Mouse (Mus musculus) gastrocnemius, adult 8-10 months (tissue): ENCODE data around the gene Rpl13a. TPM values are rescaled to one million over a fixed set of nuclear protein-coding genes. Genes with fewer than 3 reads are reported as not detected.
"Not testable (repeated sequence)": the region's sequence is repeated elsewhere in the genome, so short reads cannot be mapped to it uniquely, and the experiment has no call there.

Experiments used
- DNase-seq, 2 experiments: peaks; one replicate each; pipeline ENCODE4 v3.0.0; 2022; ENCODE audit warnings: low spot score in 2 of 2
- total RNA-seq, 4 experiments: library from RNA; stranded (reverse); gene quantifications; 2 replicates each; pipeline ENCODE4 v1.2.4; 2022

Gene Rpl13a
- total RNA-seq, 4 experiments from 2014 or later, result 647 to 843 (median 690) TPM

DNA sequence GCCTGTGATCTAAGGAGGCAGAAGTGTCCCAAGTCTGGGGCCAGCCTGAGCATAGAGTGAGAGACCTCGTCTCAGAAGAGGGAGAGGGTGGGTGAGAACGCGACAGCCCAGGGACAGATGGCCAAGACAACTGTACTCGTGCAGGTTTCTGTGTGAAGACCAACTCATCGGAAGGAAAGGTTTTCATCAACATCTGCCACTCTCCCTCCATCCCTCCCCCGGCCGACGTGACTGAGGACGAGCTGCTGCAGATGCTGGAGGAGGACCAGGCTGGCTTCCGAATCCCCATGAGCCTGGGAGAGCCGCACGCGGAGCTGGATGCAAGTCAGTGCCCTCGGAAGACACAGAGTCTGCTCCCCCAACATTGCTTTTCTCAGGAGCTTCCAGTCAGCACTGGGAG lies 28.9 kb upstream of the Rpl13a start:
- DNase-seq, result no peak

DNA sequence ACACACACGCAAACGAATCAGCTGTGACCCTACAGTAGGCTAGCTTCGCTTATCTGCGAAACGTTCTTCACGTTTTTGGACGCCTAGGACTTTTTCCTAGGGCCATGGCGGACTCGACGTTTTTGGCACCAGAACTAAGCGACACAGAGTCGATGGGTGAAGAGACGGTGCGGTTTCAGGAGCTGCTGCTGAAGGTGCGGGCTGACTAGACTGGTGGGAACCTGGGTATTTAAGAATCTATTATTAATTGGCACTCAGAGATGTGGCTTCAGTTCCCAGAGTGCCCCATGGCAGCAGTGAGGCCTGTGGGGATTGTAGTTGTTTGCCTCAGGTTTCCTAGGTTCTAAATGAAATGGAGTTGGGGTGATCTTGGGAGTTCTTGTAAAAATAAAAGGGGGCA lies 27.6 kb upstream of the Rpl13a start:
- DNase-seq, result no peak

DNA sequence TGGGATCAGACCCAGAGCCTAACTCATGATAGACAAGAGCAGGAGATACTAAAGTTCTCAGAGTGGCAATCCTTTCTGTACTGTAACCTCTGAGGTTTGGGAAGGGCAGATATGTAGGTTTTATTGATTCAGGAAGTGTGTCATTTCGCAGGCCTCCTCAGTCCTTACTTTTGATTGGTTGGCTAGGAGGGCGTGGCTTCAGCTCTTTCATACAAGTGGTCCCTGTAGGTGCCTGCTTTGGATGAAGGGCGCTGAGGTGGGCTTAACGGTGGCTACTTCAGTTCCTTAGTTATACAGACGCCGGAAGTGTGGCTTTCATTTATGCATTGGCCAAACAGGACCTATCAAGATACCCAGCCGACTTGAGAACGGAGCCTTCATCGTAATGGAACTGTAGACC lies 27.0 kb upstream of the Rpl13a start:
- DNase-seq, result no peak

DNA sequence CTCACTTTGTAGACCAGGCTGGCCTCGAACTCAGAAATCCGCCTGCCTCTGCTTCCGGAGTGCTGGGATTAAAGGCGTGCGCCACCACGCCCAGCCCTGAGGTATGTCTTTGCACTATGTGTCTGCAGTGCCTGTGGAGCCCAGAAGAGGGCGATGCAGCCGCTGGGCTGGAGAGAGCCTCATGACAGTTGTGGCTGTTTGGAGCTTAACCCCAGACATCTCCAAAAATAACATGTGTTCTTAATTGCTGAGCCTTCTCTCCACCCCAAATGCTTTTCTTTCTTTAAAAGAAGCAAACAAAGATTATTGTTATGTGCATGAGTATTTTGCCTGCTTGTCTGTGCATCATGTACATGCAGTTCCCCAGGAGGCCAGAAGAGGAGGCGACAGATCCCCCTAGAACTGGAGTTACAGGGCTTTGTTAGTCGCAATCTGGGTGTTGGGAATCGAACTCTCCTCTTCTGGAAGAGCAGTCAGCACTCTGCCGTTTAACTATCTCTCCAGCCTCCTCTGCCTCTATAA lies 26.5 kb upstream of the Rpl13a start:
- peak; percentile 43 to 60 for DNase-seq

DNA sequence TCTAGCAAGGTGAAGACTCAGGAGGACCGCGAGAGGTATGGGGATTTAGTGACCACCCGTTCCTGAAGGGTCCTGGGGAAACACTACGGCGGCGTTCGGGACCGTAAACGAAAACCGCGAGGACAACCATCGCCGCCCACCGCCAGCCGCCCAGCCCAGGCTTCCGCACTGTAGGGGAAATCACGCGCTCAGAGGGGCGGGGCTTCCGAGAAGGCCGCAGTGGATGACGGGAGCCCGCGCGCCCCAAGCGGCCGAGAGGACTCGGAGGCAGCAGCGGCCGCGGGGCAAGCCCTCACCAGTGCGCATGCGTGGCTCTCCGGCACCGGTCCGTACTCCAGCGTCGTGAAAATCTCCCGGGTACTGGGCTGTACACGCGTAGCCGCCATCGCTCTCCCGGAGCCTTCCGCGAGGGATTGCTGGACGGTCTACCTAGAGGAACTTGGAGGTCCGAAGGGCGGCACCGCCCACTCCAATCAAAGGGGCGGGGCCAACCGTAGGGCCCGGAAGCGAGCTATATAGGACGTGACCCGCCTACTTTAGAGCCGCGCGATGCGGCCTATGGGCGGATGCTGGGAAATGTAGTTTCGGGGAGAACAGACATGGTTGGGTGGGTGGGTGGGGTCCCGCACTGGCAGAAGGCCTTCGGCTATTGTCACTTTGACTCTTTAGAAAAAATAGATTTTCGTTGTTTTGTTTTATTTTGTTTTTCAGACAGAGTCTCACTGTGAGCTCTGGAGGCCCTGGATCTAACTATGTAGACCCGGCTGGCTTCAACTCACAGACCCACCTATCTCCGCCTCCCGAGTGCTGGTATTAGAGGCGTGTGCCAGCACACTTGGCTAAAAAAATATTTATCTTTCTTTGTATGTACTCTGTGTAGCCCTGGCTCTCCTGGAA lies 25.8 kb upstream of the Rpl13a start, which contains the start of the genes Pih1d1 and Aldh16a1:
Gene Pih1d1 (plus strand): TSS at position 208 of the 897 bp plus-strand sequence.
Gene Aldh16a1 (minus strand): TSS at position 489 of the 897 bp plus-strand sequence.
- peak; percentile 97 for DNase-seq

DNA sequence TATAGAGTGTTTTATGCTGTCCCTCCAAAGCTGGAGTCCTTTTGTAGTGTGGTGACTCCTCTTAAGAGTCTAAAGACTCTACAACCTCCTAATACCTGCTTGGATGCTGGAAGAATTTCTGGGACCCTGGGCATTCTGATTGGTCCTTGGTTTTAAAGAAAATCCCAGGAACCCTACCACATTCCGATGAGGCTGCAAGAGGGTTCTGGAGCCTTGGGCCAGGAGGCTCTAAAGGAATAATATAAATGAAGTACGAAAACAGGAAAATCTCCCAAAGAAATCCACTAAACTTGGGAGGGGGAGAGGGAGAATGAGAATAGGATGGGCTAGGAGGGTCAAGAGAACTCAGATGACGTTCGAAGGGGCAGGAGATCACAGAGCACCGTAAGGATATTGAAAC lies 25.0 kb upstream of the Rpl13a start:
- no peak for DNase-seq

DNA sequence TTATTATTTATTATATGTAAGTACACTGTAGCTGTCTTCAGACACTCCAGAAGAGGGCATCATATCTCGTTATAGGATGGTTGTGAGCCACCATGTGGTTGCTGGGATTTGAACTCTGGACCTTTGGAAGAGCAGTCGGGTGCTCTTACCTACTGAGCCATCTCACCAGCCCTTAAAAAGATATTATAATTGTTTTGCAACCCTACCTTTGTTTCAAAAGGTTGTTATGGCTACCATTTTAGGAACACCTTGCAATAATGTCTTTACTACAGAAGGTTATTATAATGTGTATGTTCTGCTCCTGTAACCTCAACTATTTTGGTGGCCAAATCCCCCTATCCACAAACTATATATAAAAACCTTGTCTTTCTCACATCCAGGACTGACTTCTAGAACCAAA lies 24.5 kb upstream of the Rpl13a start:
- DNase-seq, result not testable (repeated sequence)

DNA sequence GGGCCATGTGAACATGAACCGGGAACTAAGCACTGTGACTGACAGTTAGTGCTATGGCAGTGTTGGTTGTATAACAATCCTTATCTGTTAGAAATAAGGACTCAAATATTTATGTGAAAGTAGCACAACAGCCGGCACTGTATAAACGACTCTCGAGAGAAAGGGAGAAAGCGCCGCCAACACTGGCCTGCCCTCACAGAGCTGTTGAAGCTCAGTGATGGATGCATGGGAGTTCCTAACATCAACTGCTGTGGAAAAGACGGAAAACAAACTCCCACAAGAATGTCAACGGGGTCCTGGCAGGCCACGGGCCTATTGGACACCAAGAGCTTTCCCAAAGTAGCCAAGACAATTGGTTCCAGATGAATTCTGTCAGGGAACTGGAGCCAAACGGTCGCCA lies 22.7 kb upstream of the Rpl13a start:
- peak; percentile 44 to 54 for DNase-seq

DNA sequence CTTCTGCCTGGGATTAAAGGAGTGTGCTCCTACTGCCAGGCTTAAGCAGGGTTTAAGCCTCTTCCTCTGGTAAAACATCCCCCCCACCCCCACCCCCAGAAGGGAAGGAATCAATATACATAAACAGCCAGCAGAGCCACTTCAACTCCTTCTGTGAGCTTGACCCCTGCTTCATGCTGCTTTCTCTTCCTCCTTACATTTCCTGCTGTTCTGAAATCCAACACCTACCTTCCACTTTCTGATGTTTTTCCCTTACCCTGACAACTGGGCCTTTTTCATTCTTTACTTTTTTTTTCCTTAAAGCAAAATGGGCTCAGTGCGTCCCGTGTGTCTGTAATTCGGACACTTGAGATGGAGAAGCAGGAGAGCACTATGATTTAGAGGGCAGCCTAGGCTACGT lies 21.8 kb upstream of the Rpl13a start:
- no peak for DNase-seq

DNA sequence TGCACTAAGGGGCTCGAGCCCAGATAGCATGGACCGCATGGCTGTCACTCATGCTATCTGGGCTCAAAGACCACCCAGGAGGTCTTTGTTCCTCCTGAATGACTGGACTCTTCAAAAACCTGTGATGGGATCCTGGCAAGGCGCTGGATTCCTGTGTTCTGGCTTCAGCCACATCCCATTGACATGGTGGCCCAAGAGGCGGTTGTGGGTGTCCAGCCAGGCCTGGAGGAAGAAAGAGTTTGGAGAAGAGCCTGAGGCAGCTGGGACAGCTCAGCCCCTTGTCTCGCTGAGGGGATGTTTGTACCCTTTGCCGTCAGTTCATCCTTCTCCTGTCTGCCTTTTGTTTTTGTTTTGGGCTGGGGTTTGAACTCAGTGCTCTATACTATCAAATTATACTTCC lies 21.0 kb upstream of the Rpl13a start:
- DNase-seq, result no peak

DNA sequence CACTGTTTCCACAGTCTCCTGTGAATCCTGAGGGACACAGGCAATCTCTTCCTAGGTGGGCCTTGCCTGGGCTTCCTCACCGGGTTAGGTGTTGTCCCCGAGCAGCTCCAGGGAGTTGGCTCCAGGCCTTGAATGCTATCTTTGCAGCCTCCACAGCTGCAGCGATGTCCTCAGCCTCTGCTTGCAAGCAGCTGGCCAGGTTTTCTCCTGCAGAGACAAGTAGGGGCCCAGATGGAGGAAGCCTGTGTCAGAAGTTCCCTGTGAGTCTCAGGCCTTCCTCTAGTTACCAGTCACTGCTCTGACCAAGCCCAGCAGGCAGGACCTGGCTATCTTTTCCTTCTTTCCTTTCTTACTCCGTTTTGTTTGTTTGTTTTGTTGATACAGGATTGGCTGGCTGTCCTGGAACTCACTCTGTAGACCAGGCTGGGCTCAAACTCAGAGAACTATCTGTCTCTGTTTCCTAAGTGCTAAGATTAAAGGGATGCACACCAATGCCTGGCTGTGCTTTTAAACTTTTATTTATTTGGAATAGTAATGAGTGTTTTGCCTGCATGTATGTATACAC lies 20.1 kb upstream of the Rpl13a start:
- DNase-seq, result no peak

DNA sequence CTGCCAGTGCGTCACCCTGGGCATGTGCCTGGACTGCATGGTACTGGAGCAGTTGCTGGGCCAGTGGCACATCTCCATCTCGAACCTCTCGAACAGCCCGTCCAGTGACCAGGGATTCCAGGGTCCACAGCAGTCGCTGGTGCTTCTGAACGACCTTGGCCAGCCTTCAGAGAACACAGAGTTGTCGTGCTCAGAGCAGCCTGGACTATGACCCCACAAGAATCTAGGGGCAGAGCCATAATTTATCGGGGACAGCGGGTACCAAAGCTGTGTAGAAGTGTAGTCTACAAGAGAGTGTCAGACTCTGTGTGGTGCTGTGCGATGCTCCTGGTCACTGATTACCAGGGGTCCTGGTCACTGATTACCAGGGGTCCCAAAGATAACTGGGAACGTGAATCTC lies 19.3 kb upstream of the Rpl13a start:
- DNase-seq, result no peak

DNA sequence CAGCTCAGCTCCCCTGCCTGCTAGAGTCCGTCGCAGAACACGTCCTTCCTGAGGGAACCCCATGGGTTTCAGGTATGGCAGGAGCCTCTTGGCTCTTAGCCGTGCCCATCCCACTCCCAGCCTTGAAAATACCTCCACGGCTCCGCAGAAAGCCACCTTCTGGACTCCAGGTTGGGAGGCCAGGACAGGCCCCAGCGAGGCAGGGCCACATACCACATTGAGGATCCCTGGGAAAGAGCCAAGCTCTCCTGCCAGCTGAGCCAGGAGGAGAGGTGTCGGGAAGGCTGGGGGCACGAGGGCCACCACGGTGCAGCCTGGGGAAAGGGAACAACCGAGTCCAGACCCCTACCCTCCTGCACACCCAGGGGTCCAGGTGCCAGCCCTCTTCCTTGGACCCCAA lies 18.7 kb upstream of the Rpl13a start:
- DNase-seq, result no peak

DNA sequence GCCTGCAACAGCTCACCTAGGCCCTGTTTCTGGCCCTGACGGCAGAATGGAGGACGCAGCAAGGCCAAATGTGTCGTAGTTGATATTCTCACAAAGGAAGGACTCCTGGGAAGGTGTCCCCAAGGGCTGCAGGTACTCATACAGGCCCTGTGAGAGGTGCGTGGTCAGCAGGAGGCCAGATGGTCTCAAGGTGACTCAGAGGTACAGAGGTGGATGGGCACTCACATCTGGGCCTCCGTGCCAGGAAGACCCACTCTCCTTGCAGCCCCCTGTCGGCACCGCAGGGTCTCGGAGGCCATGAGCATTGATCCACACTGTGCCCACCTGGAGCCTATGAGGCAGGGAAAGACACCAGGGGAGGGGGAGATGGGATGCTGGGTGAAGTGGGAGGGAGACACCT lies 16.9 kb upstream of the Rpl13a start:
- no peak for DNase-seq

DNA sequence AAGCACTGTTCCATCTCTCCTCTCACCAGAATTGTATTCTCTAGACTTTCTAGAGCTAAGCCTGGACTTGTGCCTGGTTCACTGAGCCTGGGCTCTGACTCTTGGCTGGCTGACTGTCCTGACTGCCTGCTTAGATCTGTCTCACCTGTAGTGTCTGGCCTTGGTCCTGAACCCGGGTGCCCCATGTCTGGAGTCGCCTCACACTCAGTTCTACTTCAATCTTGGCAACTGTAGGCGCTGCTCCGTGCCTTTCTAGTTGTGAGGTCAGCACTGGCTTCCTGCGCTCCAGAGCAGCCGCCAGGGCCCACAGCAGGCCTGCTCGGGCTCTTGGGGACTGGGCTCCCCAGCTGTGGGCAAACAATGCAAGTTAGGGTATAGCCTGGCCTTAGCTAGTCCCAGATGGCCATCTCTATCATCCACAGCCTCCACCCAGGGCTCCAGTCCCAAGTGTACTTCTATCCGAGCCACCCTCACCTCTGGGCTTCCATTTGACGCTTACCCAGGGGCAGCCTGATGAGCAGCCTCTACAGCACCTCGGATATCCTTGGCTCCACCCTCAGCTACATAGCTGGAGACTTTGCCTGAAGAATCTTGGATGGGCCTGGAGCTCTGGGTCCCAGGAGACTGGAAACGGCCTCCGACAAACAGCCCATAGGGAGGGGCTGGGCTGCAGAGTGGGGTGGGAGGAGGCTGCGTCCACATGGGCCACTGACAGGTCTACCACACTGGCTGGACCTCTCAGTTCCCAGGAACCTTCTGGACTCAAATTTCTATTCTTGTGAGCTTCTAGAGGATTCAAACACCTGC lies 16.0 kb upstream of the Rpl13a start:
- DNase-seq, result no peak

DNA sequence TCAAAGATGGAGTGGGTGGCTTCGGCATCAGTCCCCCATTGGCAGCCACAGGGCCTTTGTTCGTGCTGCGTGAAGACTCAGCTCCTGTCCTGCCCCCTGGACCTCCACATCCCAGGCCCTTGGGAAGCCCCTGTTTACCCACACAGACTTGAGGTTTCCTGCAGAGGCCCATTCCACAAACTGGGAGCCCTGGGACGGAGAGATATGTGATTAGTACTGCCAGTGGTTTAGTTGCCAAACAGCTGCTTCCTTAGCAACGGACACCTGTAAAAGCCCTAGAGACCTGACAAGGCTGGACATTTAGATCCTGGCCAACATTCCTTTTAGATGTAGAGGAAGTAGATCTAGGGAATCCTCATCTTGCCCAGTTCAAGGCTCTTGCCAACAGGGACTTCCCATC lies 13.4 kb upstream of the Rpl13a start:
- DNase-seq, result no peak

DNA sequence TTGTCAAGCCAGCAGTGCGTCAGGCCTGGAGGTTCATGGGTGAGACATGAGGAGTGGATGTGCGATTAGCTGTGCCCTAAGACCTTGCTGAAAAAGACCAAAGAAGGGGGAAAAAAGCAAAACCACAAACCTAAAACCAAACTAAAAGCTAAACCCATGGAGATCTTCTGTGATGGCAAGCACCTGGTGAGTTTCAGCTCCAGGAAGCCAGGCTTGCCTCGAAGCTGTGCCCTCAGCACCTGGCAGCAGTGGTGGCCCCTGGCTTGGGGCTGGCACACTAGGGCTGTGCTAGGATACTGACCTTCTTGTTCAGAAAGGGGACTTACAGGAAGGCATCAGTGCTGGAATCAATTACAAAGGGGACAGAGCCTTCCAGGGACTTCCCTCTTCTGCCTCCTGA lies 12.8 kb upstream of the Rpl13a start:
- no peak for DNase-seq

DNA sequence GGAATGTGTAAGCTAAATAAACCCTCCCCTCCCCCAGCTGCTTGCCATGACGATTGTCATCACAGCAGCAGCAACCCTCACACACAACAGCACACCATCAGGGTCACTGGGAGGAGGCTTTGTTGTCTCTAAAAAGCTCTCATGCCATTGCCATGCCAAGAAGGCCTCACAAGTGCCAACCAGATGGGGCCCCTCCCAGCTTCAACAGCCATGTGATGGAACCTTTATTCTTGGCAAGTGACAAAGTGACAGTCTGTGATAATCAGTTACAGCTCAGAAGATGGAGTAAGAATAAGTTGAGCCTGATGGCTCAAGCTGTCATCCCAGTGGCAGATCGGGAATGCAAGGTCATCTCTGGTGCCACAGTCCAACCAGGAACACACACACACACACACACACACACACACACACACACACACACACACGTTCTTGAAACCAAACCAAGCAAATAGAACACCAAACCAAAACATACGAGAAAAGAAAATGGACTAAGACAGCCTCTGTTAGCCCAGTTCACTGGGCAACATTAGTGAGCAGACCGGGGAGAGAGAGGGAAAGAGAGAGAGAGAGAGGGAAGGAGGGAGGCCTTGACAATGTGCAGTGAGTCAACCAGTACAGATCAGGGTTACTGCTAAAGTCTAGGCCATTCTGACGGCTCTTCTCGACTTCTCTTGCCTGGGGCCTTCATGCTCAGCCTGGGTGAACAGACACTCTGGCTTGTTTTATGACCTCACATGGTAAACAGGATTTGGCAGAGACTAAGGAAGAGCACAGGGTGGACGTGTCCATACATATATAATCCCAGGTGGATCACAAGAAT lies 11.6 kb upstream of the Rpl13a start:
- no peak for DNase-seq

DNA sequence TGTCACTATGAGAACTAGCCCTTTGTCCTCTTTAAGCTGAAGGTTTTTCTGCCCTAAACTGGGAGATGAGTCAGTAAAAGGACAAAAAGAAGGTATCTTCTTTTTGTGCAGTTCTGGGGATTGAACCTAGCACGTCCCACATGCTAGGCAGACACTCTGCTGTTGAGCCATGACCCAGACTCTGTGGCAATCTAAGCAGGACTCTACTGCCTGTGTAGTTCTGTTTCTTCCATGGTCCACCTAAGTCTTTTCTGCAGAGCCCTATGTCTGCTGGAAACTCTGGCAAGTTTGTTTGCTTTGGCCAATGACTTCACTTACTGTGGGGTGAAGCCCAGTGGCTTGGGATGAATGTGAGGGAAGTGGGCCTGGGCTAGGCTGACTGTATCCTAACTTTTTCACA lies 9.8 kb upstream of the Rpl13a start:
- no peak for DNase-seq

DNA sequence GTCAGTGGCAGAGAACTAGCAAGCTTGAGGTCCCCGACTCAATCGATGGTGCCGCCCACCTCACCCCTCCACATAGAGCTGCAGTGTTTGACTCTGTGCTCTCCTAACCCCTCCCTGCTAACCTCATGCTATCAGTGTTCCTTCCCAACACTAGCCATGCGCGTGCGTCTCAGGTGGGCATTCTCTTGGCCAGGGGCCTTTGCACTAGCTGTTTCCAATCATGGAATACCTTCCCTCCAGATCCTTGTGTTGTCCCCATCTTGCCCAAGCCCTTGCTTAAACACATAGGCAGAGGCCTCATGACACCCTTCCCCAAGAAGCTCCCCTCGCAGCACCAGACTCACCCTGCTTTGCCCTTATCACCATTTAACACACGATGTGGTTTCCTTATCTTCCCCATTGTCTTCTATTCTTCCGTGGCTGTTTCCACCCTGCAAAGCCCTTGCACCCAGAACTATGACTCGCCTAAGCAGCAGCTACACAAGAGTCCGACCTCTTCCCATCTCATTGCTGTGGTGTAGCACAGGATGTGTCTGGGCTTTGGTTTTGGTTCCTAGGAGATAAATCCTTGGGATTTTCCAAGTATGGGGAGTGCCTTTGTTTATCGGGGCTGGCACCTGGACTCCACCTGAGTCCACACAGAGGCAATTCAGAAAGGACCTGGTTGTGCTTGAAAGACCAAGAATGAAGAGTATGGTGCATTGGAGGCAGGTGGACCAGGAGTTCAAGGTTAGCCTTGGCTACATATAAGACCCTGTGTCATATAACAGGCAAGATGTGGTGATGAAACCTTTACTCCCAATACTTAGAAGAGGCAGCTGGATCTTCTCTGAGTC lies 8.8 kb upstream of the Rpl13a start:
- DNase-seq, result no peak
